Mouse (Mus musculus) forebrain, embryonic 15.5 days (tissue): Measurements from ENCODE around the gene Ugt1a9. TPM values are rescaled to one million over a fixed set of nuclear protein-coding genes. Genes with fewer than 3 reads are reported as not detected.

Experiments
- ATAC-seq: fragments of 200-750 bp; cut with Nextera tagmentation; replicated peaks from 2 replicates; pipeline ENCODE4 v1.8.0; 2017; ENCODE audit warnings: mild to moderate bottlenecking, moderate TSS enrichment, moderate library complexity
- H3K27ac ChIP-seq: fragments of 300-500 bp; sonication (generic); replicated peaks from 2 replicates; pipeline ENCODE4 v1.5.1; 2015; ENCODE audit warnings: mild to moderate bottlenecking, inconsistent platforms
- H3K27me3 ChIP-seq: fragments of 300-500 bp; sonication (generic); 2 replicates; pipeline ENCODE4 v1.6.1; 2015; ENCODE audit warnings: inconsistent platforms
- H3K36me3 ChIP-seq: fragments of 300-500 bp; sonication (generic); 2 replicates; pipeline ENCODE4 v1.6.1; 2015; ENCODE audit warnings: mild to moderate bottlenecking, inconsistent platforms
- H3K4me1 ChIP-seq: fragments of 300-500 bp; sonication (generic); 2 replicates; pipeline ENCODE4 v1.6.1; 2015; ENCODE audit warnings: inconsistent platforms
- H3K4me2 ChIP-seq: fragments of 300-500 bp; sonication (generic); replicated peaks from 2 replicates; pipeline ENCODE4 v1.6.1; 2015; ENCODE audit warnings: mild to moderate bottlenecking, inconsistent platforms
- H3K4me3 ChIP-seq: fragments of 300-500 bp; sonication (generic); 2 replicates; pipeline ENCODE4 v1.5.1; 2015; ENCODE audit warnings: mild to moderate bottlenecking, inconsistent platforms
- H3K9ac ChIP-seq: fragments of 300-500 bp; sonication (generic); replicated peaks from 2 replicates; pipeline ENCODE4 v1.6.1; 2015; ENCODE audit warnings: mild to moderate bottlenecking, inconsistent platforms
- H3K9me3 ChIP-seq: fragments of 300-500 bp; sonication (generic); 2 replicates; pipeline ENCODE4 v1.6.1; 2016; ENCODE audit warnings: inconsistent platforms
- WGBS: fragments of 180-500 bp; shearing (Covaris S2); methylation state at CpG from one replicate; pipeline ENCODE4 v1.1.7; 2015; ENCODE audit warnings: mixed read lengths; 5-methylcytosine and 5-hydroxymethylcytosine counted together
- polyA plus RNA-seq: library from polyadenylated mRNA; unstranded; fragments of >200 nt; fragmentation: Nextera tagmentation; extraction: Ambion mirVana; gene quantifications from 2 replicates; pipeline ENCODE4 v1.2.1, GENCODE M21; 2015

Gene Ugt1a9
- polyA plus RNA-seq, 1 experiment from 2014 or later, result not detected

DNA sequence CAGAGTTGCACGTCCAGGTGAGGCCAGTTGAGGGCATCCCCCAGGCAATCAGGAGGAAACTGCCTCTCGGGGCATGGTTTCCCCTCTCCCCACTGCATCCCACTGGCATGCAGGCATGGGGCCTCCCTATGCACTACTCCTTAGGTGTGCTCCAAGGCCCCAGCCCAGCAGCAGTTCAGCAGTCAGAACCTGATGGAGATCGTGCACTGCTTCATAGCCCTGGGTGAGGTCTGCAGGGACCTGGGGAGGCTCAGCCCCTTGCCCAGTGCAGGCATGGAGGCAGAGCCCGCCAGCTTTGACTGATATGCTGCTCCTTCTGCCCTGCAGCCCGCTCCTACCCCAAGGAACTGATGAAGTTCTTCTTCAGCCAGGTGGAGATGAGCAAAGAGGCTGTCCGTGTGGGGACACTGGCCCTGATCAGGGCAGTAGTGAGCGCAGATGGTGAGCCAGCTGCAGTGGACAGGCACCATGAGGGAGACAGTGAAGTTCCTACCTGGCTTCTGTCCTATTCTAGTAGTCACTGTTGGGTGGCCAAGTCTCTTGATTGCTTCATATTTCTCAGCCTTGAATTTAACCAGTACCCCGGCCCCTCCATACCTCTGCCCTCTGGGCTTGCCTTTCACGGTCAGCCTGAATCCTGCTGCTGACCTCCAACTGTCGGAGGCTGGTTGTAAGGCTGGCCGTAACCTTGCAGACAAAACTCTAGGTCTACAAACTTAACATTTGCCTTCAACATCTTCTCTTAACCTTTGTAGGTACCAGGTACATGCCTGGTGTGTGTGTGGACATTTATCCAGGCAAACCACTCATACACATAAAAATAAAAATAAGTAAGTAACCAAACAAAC is 164.7 kb downstream of the Ugt1a9 start:
- Histone ChIP-seq H3K4me2 (no peak overlapping the region), H3K4me1 (no peaks in the 10 kb centered on the region), H3K9me3 (peaks cover 92% of the 10 kb centered on the region), H3K27ac (no peak overlapping the region), H3K9ac (no peak overlapping the region), H3K4me3 (no peak overlapping the region), H3K27me3 (no peaks in the 10 kb centered on the region), H3K36me3 (no peaks in the 10 kb centered on the region)
- 68% methylated on average over 11 of the region's 11 CpGs for WGBS
- ATAC-seq, result no peak

- Histone ChIP-seq H3K9ac (no peak overlapping the region), H3K4me1 (no peaks in the 10 kb centered on the region), H3K9me3 (peaks cover 93% of the 10 kb centered on the region), H3K4me2 (no peak overlapping the region), H3K4me3 (no peak overlapping the region), H3K27me3 (no peaks in the 10 kb centered on the region), H3K27ac (no peak overlapping the region), H3K36me3 (no peaks in the 10 kb centered on the region)
- WGBS, result 66% methylated on average over 4 of the region's 4 CpGs
- no peak for ATAC-seq
Measured at GRCm38 (mm10) chr1:88235894-88236415, 165.4 kb downstream of the Ugt1a9 start.

- H3K4me2 ChIP-seq, result no peak overlapping the region
- no peak overlapping the region for H3K27ac ChIP-seq
- no peaks in the 10 kb centered on the region for H3K36me3 ChIP-seq
- no peaks in the 10 kb centered on the region for H3K27me3 ChIP-seq
- H3K4me3 ChIP-seq, result no peak overlapping the region
- WGBS, result 76% methylated on average over 5 of the region's 5 CpGs
- no peaks in the 10 kb centered on the region for H3K4me1 ChIP-seq
- no peak overlapping the region for H3K9ac ChIP-seq
- H3K9me3 ChIP-seq, result peaks cover 90% of the 10 kb centered on the region
- ATAC-seq, result no peak
Measured at GRCm38 (mm10) chr1:88237311-88237710, 166.7 kb downstream of the Ugt1a9 start.

DNA sequence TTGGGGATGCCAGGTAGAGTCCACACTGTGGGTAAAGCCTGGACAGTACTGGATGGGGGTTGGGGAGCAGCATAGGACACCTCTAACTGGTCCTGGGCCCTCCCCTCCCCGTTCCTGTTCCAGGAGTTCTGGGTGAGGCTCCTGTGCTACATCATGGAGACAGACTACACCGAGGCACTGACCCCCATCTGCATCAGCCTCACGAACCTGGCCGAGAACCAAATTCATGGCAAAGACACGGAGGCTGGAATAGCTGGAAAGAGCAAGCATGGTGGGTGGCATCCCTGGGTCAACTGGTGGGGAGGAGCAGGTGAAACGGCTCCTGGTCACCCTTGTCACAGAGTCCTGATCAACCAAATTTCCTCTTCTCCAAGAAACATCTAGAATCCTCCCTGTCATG is 168.2 kb downstream of the Ugt1a9 start:
- no peak overlapping the region for H3K27ac ChIP-seq
- WGBS, result 81% methylated on average over 6 of the region's 6 CpGs
- H3K4me3 ChIP-seq, result no peak overlapping the region
- H3K4me2 ChIP-seq, result no peak overlapping the region
- no peaks in the 10 kb centered on the region for H3K4me1 ChIP-seq
- 0 out of 2 replicates have a peak, but pooled peaks have one; percentile 11 for ATAC-seq
- no peaks in the 10 kb centered on the region for H3K36me3 ChIP-seq
- H3K9me3 ChIP-seq, result peaks cover 90% of the 10 kb centered on the region
- no peak overlapping the region for H3K9ac ChIP-seq
- H3K27me3 ChIP-seq, result no peaks in the 10 kb centered on the region

DNA sequence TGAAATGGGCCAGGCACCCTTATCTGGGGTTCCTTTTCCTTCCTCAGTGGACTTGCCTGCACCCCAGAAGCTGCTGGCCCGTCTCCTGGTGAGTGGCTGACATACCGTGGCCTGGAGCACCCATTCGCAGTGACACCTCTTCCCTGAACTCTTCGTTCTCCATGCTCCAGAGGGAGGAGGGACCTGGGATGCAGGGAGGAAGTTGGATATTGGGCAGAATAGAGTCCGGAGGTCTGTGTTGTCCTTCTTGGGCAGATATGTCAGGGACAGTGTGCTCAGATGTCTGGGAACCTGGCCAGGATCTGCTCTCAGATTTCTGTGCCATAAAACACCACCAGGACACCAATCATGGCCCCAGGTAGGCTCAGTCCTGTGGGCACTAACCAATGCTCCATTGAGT is 169.5 kb downstream of the Ugt1a9 start:
- Histone ChIP-seq H3K27me3 (no peaks in the 10 kb centered on the region), H3K27ac (no peak overlapping the region), H3K4me2 (no peak overlapping the region), H3K4me3 (no peak overlapping the region), H3K36me3 (no peaks in the 10 kb centered on the region), H3K4me1 (no peaks in the 10 kb centered on the region), H3K9ac (no peak overlapping the region), H3K9me3 (peaks cover 90% of the 10 kb centered on the region)
- whole genome bisulfite sequencing, result 74% methylated on average over 5 of the region's 5 CpGs
- ATAC-seq, result no peak

DNA sequence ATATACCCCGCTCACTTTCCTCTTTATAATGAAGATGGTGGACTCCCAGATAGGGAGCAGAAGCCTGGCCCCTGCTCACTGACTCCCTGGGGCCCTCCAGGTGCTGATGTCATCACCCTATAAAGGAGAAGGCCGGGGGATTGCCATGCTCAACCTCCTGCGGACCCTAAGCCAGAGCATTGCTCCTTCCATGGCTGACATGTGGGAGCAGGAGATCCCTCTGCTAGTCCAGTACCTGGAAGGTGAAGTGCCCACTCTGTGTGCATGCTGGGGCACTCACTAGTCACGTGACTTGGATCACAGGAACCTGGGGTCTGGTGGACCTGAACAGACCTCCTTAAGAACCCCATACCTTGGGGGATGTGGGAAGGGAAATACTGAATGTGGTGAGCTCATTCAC is 170.0 kb downstream of the Ugt1a9 start:
- Histone ChIP-seq H3K27ac (no peak overlapping the region), H3K9ac (no peak overlapping the region), H3K4me1 (no peaks in the 10 kb centered on the region), H3K9me3 (peaks cover 89% of the 10 kb centered on the region), H3K27me3 (no peaks in the 10 kb centered on the region), H3K36me3 (no peaks in the 10 kb centered on the region), H3K4me2 (no peak overlapping the region), H3K4me3 (no peak overlapping the region)
- ATAC-seq, result 0 out of 2 replicates have a peak, but pooled peaks have one; percentile 3
- WGBS, result 72% methylated on average over 4 of the region's 4 CpGs

DNA sequence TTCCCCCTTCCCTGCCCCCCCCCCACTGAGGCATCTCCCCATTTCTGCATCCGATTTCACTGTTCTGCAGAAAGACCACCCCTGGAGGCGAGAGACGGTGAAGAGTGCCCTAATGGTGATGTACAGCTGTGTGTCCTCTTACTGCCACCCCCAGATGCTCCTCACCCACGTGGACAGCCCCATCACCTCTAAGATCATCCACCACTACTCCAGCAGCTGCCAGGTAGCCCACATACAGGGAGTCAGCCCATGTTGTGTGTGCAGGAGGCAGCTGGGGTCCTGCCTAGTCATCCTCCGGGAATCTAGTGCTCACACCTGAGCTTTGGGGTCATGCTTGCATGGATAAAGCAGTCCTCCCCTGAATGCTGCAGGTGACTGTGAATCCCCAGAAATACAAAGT is 173.3 kb downstream of the Ugt1a9 start:
- Histone ChIP-seq H3K27ac (no peak overlapping the region), H3K4me2 (no peak overlapping the region), H3K4me3 (no peak overlapping the region), H3K9me3 (peaks cover 85% of the 10 kb centered on the region), H3K36me3 (no peaks in the 10 kb centered on the region), H3K4me1 (no peaks in the 10 kb centered on the region), H3K27me3 (no peaks in the 10 kb centered on the region), H3K9ac (no peak overlapping the region)
- 64% methylated on average over 5 of the region's 5 CpGs for WGBS
- ATAC-seq, result no peak

- Histone ChIP-seq H3K9me3 (peaks cover 85% of the 10 kb centered on the region), H3K4me3 (no peak overlapping the region), H3K4me2 (no peak overlapping the region), H3K36me3 (no peaks in the 10 kb centered on the region), H3K27me3 (no peaks in the 10 kb centered on the region), H3K9ac (no peak overlapping the region), H3K4me1 (no peaks in the 10 kb centered on the region), H3K27ac (no peak overlapping the region)
- 82% methylated on average over 6 of the region's 6 CpGs for WGBS
- ATAC-seq, result no peak
Measured at GRCm38 (mm10) chr1:88245881-88246280, 175.3 kb downstream of the Ugt1a9 start.

DNA sequence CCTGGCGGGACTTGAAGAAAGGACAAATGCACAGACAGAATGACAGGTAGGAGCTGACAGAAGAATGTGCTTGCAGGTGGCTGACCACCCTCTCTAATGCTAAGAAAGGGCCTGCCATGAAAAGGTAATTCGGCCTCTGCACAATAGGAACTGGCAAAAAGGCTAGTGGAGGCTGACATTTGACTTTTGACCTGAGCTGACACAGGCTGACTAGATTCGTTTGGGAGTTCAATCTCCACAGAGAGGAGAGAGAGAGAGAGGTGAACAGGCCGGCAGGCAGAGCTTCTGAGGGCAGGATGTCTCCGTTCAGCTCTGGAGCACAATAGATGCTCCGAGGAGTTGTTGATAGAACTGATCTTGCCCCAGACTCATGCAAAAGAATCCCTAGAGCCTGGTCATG is 175.8 kb downstream of the Ugt1a9 start:
- Histone ChIP-seq H3K4me3 (no peak overlapping the region), H3K4me2 (no peak overlapping the region), H3K36me3 (no peaks in the 10 kb centered on the region), H3K4me1 (no peaks in the 10 kb centered on the region), H3K9me3 (peaks cover 82% of the 10 kb centered on the region), H3K9ac (no peak overlapping the region), H3K27me3 (no peaks in the 10 kb centered on the region), H3K27ac (no peak overlapping the region)
- WGBS, result 42% methylated on average over 6 of the region's 6 CpGs
- ATAC-seq, result no peak

GRCm38 (mm10) chr1:88247660-88248059 is 177.1 kb downstream of the Ugt1a9 start:
- H3K27me3 ChIP-seq, result no peaks in the 10 kb centered on the region
- no peak for ATAC-seq
- H3K9ac ChIP-seq, result no peak overlapping the region
- no peak overlapping the region for H3K4me2 ChIP-seq
- H3K9me3 ChIP-seq, result peaks cover 78% of the 10 kb centered on the region
- H3K27ac ChIP-seq, result no peak overlapping the region
- no peaks in the 10 kb centered on the region for H3K4me1 ChIP-seq
- H3K36me3 ChIP-seq, result no peaks in the 10 kb centered on the region
- 58% methylated on average over 2 of the region's 2 CpGs for WGBS
- H3K4me3 ChIP-seq, result no peak overlapping the region

DNA sequence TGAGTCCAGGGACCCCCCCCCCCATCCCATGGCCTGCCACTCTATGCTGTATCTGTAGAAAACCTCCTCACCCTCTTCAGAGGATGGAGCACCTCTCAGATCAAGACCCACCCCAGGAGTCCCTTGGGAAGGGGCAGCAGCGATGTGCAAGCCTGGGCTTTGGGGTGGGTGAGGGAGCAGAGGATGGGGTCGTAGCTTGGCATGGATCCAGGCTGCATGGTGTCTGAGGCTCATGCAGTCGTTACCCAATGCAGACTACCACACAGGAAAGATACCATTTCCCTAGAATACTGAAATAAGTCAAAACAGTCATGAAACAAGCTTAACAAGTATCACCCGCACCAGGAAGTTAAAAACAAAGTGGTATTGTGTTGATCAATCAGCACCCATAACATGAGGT is 178.1 kb downstream of the Ugt1a9 start:
- Histone ChIP-seq H3K27me3 (no peaks in the 10 kb centered on the region), H3K9ac (no peak overlapping the region), H3K4me3 (no peak overlapping the region), H3K4me2 (no peak overlapping the region), H3K36me3 (no peaks in the 10 kb centered on the region), H3K4me1 (no peaks in the 10 kb centered on the region), H3K9me3 (peaks cover 74% of the 10 kb centered on the region), H3K27ac (no peak overlapping the region)
- 71% methylated on average over 4 of the region's 4 CpGs for WGBS
- no peak for ATAC-seq

- H3K9me3 ChIP-seq, result peaks cover 73% of the 10 kb centered on the region
- H3K4me3 ChIP-seq, result no peak overlapping the region
- no peaks in the 10 kb centered on the region for H3K27me3 ChIP-seq
- WGBS, result 78% methylated on average over 7 of the region's 7 CpGs
- no peak overlapping the region for H3K27ac ChIP-seq
- no peaks in the 10 kb centered on the region for H3K36me3 ChIP-seq
- H3K4me1 ChIP-seq, result no peaks in the 10 kb centered on the region
- no peak for ATAC-seq
- H3K4me2 ChIP-seq, result no peak overlapping the region
- no peak overlapping the region for H3K9ac ChIP-seq
Measured at GRCm38 (mm10) chr1:88249596-88249995, 179.0 kb downstream of the Ugt1a9 start.

- peaks cover 73% of the 10 kb centered on the region for H3K9me3 ChIP-seq
- 83% methylated on average over 5 of the region's 5 CpGs for WGBS
- no peak overlapping the region for H3K4me2 ChIP-seq
- H3K4me1 ChIP-seq, result no peaks in the 10 kb centered on the region
- no peak for ATAC-seq
- H3K9ac ChIP-seq, result no peak overlapping the region
- H3K27me3 ChIP-seq, result no peaks in the 10 kb centered on the region
- H3K36me3 ChIP-seq, result no peaks in the 10 kb centered on the region
- H3K27ac ChIP-seq, result no peak overlapping the region
- no peak overlapping the region for H3K4me3 ChIP-seq
Measured at GRCm38 (mm10) chr1:88250023-88250422, 179.4 kb downstream of the Ugt1a9 start.
